Mouse (Mus musculus): ENCODE data around the gene Npb.

DNA sequence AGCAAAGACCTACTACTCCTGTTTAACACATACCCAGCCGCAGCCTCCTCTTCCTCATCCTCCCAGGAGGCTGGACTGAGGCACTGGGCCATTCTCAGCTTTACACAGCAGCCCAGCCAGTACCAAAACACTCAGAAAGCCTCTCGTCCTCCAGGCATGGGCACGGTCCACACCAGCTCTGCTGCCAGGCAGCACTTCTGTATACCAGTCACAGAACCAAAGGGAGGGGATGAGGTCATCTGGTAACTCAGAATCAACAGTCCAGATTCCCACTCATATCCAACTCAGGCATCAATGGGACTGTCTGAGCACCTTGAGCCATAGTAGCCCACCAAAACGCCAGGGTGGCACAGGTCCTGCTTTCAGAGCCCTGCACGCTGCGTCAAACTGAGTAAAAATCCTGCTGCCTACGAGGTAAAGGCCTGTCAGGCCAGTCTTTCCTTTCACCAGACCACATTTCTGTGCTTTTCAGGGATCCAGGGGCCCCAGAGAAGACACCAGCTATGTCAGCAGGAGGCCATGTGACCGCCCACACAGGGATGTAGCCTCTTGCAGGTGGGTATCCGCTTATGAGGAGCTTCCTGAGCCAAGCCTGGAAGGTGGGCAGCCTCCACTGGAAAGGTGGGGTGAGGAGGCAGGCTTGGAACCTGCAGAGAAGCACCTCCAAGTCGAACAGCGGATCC lies 18.6 kb downstream of the Npb start:
- TF ChIP-seq ZMIZ1 (IDR thresholded peaks at IDR 0.05; ENCODE audit: low read depth, low read length) (no peak), POLR2AphosphoS2 (IDR thresholded peaks at IDR 0.05; ENCODE audit: low read length) (no peak), JUND (IDR thresholded peaks at IDR 0.05; ENCODE audit: low read depth, low read length) (no peak), NRF1 (IDR thresholded peaks at IDR 0.05; ENCODE audit: insufficient read depth, low read depth, low read length, poor library complexity, severe bottlenecking) (no peak), POLR2A (IDR thresholded peaks at IDR 0.05; ENCODE audit: control insufficient read depth in 1 of 2, insufficient read depth in 1 of 2, low read depth in 1 of 2, low read length in 2 of 2, poor library complexity in 1 of 2) (peak in 1 of 2 experiments; percentile 40; a peak in 2 of 4 replicates), EP300 (IDR thresholded peaks at IDR 0.05; ENCODE audit: low read depth in 1 of 2, low read length in 2 of 2) (no peak), CTCF (IDR thresholded peaks at IDR 0.05 in 2 of 3, conservative IDR thresholded peaks at IDR 0.05 in 1 of 3; ENCODE audit: control insufficient read depth in 1 of 3, insufficient read depth in 1 of 3, low read depth in 2 of 3, low read length in 3 of 3, poor library complexity in 1 of 3, severe bottlenecking in 1 of 3) (no peak)

Data from MEL (cell line).